Mouse (Mus musculus) stomach, postnatal 0 days (tissue): Measurements from ENCODE around the gene 4930486L24Rik. TPM values are rescaled to one million over a fixed set of nuclear protein-coding genes. Genes with fewer than 3 reads are reported as not detected.
A peak's percentile ranks its signal among the peaks of the same experiment; 100 is the strongest.

Experiments used
- ATAC-seq: fragments of 200-750 bp; cut with Nextera tagmentation; 2 replicates; pipeline ENCODE4 v1.8.0; 2017; ENCODE audit not compliant: low FRiP score, low TSS enrichment
- DNase-seq: peaks from one replicate; pipeline ENCODE4 v3.0.0-alpha.2; 2016; ENCODE audit warnings: low spot score
- H3K27ac ChIP-seq: fragments of 300-500 bp; sonication (generic); replicated peaks from 2 replicates; pipeline ENCODE4 v1.5.1; 2014; ENCODE audit warnings: mild to moderate bottlenecking, control low read depth
- H3K27me3 ChIP-seq: fragments of 300-500 bp; sonication (generic); 2 replicates; pipeline ENCODE4 v1.6.1; 2014; ENCODE audit warnings: low read length; ENCODE audit not compliant: control insufficient read depth, insufficient read depth
- H3K36me3 ChIP-seq: fragments of 300-500 bp; sonication (generic); 2 replicates; pipeline ENCODE4 v1.6.1; 2014; ENCODE audit warnings: low read length, mixed read lengths; ENCODE audit not compliant: control insufficient read depth, insufficient read depth
- H3K4me1 ChIP-seq: fragments of 300-500 bp; sonication (generic); replicated peaks from 2 replicates; pipeline ENCODE4 v1.6.1; 2014; ENCODE audit warnings: antibody characterized with exemption; ENCODE audit not compliant: control insufficient read depth, insufficient read depth
- H3K4me2 ChIP-seq: fragments of 300-500 bp; sonication (generic); replicated peaks from 2 replicates; pipeline ENCODE4 v1.6.1; 2014; ENCODE audit warnings: low read depth, mild to moderate bottlenecking, control low read depth, moderate library complexity
- H3K4me3 ChIP-seq: fragments of 300-500 bp; sonication (generic); 2 replicates; pipeline ENCODE4 v1.5.1; 2014; ENCODE audit warnings: low read depth, low read length, control low read depth
- H3K9ac ChIP-seq: fragments of 300-500 bp; sonication (generic); 2 replicates; pipeline ENCODE4 v1.6.1; 2014; ENCODE audit warnings: mild to moderate bottlenecking, low read length, control low read depth, mixed read lengths
- H3K9me3 ChIP-seq: fragments of 300-500 bp; sonication (generic); 2 replicates; pipeline ENCODE4 v1.6.1; 2016; ENCODE audit warnings: low read length; ENCODE audit not compliant: control insufficient read depth
- CTCF ChIP-seq: IDR thresholded peaks from 2 replicates; pipeline ENCODE4 v1.5.1; 2016; ENCODE audit warnings: antibody characterized with exemption, low read depth, mild to moderate bottlenecking, moderate library complexity
- EP300 ChIP-seq: optimal IDR thresholded peaks from 2 replicates; pipeline ENCODE3; 2016; ENCODE audit warnings: antibody characterized with exemption
- WGBS: fragments of 180-500 bp; shearing (Covaris S2); extraction: QIAGEN DNeasy Blood & Tissue Kit; methylation state at CpG from one replicate; pipeline ENCODE4 v1.1.7; 2014; 5-methylcytosine and 5-hydroxymethylcytosine counted together
- polyA plus RNA-seq: library from polyadenylated mRNA; unstranded; fragments of >200 nt; fragmentation: Nextera tagmentation; extraction: Ambion mirVana; gene quantifications from 2 replicates; pipeline ENCODE4 v1.2.1, GENCODE M21; 2015

4930486L24Rik gene
- polyA plus RNA-seq, 1 experiment from 2014 or later: not detected

DNA sequence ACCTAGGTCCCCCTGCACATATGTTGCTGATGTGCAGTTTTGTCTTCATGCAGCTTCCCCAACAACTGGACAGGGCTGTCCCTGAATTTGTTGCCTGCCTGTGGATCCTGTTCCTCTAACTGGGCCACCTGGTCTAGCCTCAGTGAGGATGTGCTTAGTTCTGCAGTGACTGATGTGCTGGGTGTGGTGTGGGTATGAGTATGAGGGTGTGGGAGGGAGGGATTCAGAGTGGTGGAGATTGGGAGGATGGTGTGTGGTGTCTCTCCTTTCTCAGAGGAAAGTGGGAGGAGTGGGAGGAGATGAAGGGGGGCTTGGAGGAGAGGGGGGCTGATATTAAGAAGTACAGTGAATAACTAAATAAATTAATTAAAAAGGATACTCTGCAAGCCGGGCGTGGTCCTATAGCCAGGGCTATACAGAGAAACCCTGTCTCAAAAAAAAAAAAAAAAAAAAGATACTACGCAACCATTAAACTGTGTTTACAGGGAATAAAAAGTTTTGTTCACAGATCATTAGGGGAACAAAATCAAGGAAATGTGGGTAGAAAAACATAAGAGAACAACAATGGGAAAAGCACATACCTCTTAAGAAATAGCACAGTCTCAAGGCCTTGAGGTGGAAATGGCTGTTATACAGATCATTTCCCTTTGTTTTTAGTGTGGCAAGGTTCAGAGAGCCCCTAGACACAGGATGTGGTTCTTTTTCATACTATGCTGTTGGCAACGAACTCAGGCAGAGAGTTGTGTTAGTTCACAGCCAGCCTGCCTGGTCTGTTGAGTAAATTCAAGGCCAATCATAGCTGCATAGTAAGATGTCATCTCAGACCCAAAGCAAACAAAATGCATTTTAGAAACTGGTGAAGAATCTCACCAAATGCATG, 15.8 kb downstream of the 4930486L24Rik start:
- 74% methylated on average over 4 of the region's 4 CpGs for WGBS
- H3K4me3 ChIP-seq: no peak overlapping the region
- no peaks in the 10 kb centered on the region for H3K4me1 ChIP-seq
- H3K27ac ChIP-seq: peak overlapping the region; percentile 63; the same call in 1 of the 2 replicates
- no peak overlapping the region for H3K4me2 ChIP-seq
- no peaks in the 10 kb centered on the region for H3K27me3 ChIP-seq
- no peaks in the 10 kb centered on the region for H3K36me3 ChIP-seq
- no peak overlapping the region for H3K9ac ChIP-seq
- DNase-seq: no peak
- TF ChIP-seq EP300 (no peak), CTCF (no peak)
- H3K9me3 ChIP-seq: no peaks in the 10 kb centered on the region
- ATAC-seq: no peak

DNA sequence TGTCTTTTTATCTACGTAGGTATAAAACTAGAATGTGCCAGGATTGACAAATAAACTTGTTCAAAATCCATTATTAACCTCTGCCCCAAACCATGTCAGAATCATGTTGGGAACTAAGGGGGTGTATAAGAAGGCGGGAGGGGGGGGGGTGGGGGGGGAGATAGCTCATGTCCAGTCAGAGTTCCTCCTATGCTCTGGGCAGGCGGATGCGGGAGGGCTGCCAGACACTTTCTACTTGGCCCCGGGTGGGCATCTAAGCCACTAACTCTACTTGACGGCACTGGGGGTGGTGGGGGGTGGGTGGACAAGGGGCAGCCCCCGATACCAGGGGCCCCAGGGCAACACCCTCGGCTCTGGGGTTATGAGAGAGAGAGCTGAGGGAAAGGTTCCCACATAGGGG, 21.1 kb downstream of the 4930486L24Rik start:
- no peak for TF ChIP-seq EP300
- TF ChIP-seq CTCF: no peak
- no peak overlapping the region for H3K9ac ChIP-seq
- no peaks in the 10 kb centered on the region for H3K4me1 ChIP-seq
- ATAC-seq: no peak
- 77% methylated on average over 8 of the region's 8 CpGs for WGBS
- H3K4me3 ChIP-seq: no peak overlapping the region
- no peaks in the 10 kb centered on the region for H3K9me3 ChIP-seq
- no peak overlapping the region for H3K27ac ChIP-seq
- DNase-seq: no peak
- no peaks in the 10 kb centered on the region for H3K27me3 ChIP-seq
- no peaks in the 10 kb centered on the region for H3K36me3 ChIP-seq
- no peak overlapping the region for H3K4me2 ChIP-seq

DNA sequence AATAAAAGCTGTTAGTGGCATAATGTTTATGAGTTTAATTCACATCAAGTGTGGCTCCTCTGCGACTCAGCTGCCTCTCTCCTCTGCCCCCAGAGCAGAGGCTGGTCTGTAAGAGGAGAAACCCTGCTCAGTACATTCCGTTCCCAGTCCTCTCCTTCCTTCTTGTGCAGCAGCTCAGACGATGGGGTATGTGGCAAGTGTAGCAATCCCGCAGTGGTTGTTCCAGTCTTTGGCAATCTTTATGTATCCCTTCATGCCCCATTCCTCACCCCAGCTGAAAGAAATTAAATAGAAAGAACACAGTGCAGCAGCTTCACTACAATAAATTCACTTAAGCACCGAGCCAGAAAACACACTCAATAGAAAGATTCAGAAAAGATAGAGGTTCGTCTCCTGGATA, 21.6 kb downstream of the 4930486L24Rik start:
- Histone ChIP-seq H3K4me2 (no peak overlapping the region), H3K36me3 (no peaks in the 10 kb centered on the region), H3K27ac (no peak overlapping the region), H3K4me1 (no peaks in the 10 kb centered on the region), H3K9ac (no peak overlapping the region), H3K4me3 (no peak overlapping the region), H3K27me3 (no peaks in the 10 kb centered on the region), H3K9me3 (no peaks in the 10 kb centered on the region)
- no peak for ATAC-seq
- TF ChIP-seq CTCF (no peak), EP300 (no peak)
- DNase-seq: no peak
- WGBS: 74% methylated on average over 6 of the region's 6 CpGs

- Histone ChIP-seq H3K4me2 (no peak overlapping the region), H3K4me1 (no peaks in the 10 kb centered on the region), H3K27ac (no peak overlapping the region), H3K27me3 (no peaks in the 10 kb centered on the region), H3K4me3 (no peak overlapping the region), H3K9ac (no peak overlapping the region), H3K36me3 (no peaks in the 10 kb centered on the region), H3K9me3 (no peaks in the 10 kb centered on the region)
- ATAC-seq (no peak), DNase-seq (no peak)
- TF ChIP-seq EP300: no peak
- TF ChIP-seq CTCF: no peak
- WGBS: 71% methylated on average over 2 of the region's 2 CpGs
Observed at GRCm38 (mm10) chr13:60839353-60839902, 24.8 kb downstream of the 4930486L24Rik start.

DNA sequence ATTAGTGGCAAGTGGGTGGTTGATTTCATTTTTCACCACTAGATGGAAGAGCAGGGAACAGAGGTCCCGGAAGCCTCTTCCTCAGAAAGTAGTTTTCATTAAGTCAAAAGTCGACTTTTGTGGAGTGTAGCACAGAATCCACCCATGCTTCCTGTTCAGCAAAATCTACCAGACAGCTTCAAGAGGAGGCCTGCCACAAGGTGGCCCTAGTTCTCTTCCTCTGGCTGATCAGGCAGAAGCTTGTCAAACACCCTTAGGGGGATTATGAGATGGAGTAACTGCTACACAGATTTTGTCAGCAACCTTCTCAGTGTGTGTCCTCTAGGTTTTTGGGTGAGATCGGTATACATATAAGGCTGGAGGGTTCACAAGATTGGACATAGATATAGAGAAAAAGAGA, 38.2 kb downstream of the 4930486L24Rik start:
- Histone ChIP-seq H3K27ac (no peak overlapping the region), H3K4me1 (no peaks in the 10 kb centered on the region), H3K36me3 (no peaks in the 10 kb centered on the region), H3K4me3 (no peak overlapping the region), H3K4me2 (no peak overlapping the region), H3K9me3 (no peaks in the 10 kb centered on the region), H3K9ac (no peak overlapping the region), H3K27me3 (no peaks in the 10 kb centered on the region)
- TF ChIP-seq CTCF (peak; percentile 57), EP300 (no peak)
- WGBS: 50% methylated on average over 3 of the region's 3 CpGs
- DNase-seq: no peak
- ATAC-seq: no peak

DNA sequence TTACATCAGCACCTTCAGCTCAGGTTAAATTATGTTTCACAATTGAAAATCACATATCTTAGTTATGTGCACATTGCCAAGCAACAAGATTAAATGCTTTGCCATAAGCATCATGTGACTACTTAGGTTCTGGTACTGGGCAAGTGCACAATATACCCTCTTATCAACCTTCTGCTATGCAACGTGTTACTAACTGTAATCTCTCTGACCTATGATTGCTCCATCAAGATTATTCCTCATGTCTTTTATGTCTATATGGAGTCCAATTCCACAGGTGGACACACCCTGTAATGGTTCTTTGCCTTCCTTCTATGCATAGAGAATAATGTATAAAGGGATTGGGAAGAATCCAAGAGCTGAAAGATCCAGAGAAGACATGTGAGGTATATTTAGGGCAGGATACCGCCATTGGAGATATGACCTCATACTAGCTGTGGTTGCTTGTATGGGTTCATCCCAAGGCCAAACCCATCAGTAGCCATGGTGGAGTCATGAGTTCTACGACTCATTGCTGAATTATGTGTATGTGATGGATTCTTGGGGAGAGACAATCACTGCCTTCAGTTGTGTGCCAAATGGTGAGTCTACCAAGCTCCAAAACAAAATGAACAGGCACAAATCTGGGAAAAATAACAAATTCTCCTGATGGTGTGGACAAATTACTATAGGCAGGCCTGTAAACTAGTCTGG, 43.6 kb downstream of the 4930486L24Rik start:
- DNase-seq: no peak
- H3K9me3 ChIP-seq: no peaks in the 10 kb centered on the region
- H3K27ac ChIP-seq: no peak overlapping the region
- no peak for TF ChIP-seq EP300
- ATAC-seq: no peak
- H3K9ac ChIP-seq: no peak overlapping the region
- H3K4me1 ChIP-seq: no peaks in the 10 kb centered on the region
- H3K27me3 ChIP-seq: no peaks in the 10 kb centered on the region
- H3K36me3 ChIP-seq: no peaks in the 10 kb centered on the region
- 54% methylated on average over 3 of the region's 3 CpGs for WGBS
- no peak overlapping the region for H3K4me3 ChIP-seq
- H3K4me2 ChIP-seq: no peak overlapping the region
